Mouse (Mus musculus) embryo, embryonic 11.5 days (tissue): ENCODE results near the gene Ncf4.
A peak's percentile ranks its signal among the peaks of the same experiment; 100 is the strongest.

Experiments
- DNase-seq: peaks from one replicate; pipeline ENCODE4 v3.0.0-alpha.2; 2012; ENCODE audit warnings: low read depth, low spot score

The Ncf4 gene

GRCm38 (mm10) chr15:78244695-78245492, at the start of gene Ncf4:
TSS of gene Ncf4 (plus strand) at chr15:78244801.
- no peak for DNase-seq

GRCm38 (mm10) chr15:78195096-78195880, 49.3 kb upstream of the Ncf4 start:
- no peak for DNase-seq

- peak; percentile 35 for DNase-seq
Observed at GRCm38 (mm10) chr15:78204053-78204847, 40.4 kb upstream of the Ncf4 start.

- DNase-seq = no peak
Observed at GRCm38 (mm10) chr15:78205192-78205591, 39.4 kb upstream of the Ncf4 start.

- DNase-seq = no peak
Observed at GRCm38 (mm10) chr15:78206312-78206711, 38.3 kb upstream of the Ncf4 start, which contains the start of gene Pvalb. TSS of gene Pvalb (minus strand) at chr15:78206400.

GRCm38 (mm10) chr15:78210203-78210602, 34.4 kb upstream of the Ncf4 start:
- no peak for DNase-seq

GRCm38 (mm10) chr15:78211367-78211766, 33.2 kb upstream of the Ncf4 start:
- DNase-seq = no peak

GRCm38 (mm10) chr15:78215269-78215668, 29.3 kb upstream of the Ncf4 start:
- no peak for DNase-seq

- no peak for DNase-seq
Observed at GRCm38 (mm10) chr15:78227816-78228215, 16.8 kb upstream of the Ncf4 start.

- no peak for DNase-seq
Observed at GRCm38 (mm10) chr15:78231346-78232331, 13.0 kb upstream of the Ncf4 start.

GRCm38 (mm10) chr15:78234823-78235509, 9.6 kb upstream of the Ncf4 start:
- DNase-seq = no peak

GRCm38 (mm10) chr15:78239453-78239852, 5.1 kb upstream of the Ncf4 start:
- DNase-seq = peak; percentile 63

GRCm38 (mm10) chr15:78239956-78240617, 4.5 kb upstream of the Ncf4 start:
- DNase-seq = no peak

- DNase-seq = no peak
Observed at GRCm38 (mm10) chr15:78241335-78241734, 3.3 kb upstream of the Ncf4 start.

GRCm38 (mm10) chr15:78243061-78243460, 1.5 kb upstream of the Ncf4 start:
- DNase-seq = no peak

GRCm38 (mm10) chr15:78243774-78244173, 827 bp upstream of the Ncf4 start:
- no peak for DNase-seq

- DNase-seq = no peak
Observed at GRCm38 (mm10) chr15:78246143-78247116, 1.8 kb downstream of the Ncf4 start.

GRCm38 (mm10) chr15:78247659-78248058, 3.1 kb downstream of the Ncf4 start:
- DNase-seq = no peak
